Mouse (Mus musculus) natural killer cell, adult 2 months (primary cell): ENCODE measurements around the gene Cited2.
A peak's percentile ranks its signal among the peaks of the same experiment; 100 is the strongest.

Experiments
- DNase-seq, 2 experiments: peaks; one replicate each; pipeline ENCODE4 v3.0.0; 2022; ENCODE audit warnings: low spot score in 2 of 2

The Cited2 gene

DNA sequence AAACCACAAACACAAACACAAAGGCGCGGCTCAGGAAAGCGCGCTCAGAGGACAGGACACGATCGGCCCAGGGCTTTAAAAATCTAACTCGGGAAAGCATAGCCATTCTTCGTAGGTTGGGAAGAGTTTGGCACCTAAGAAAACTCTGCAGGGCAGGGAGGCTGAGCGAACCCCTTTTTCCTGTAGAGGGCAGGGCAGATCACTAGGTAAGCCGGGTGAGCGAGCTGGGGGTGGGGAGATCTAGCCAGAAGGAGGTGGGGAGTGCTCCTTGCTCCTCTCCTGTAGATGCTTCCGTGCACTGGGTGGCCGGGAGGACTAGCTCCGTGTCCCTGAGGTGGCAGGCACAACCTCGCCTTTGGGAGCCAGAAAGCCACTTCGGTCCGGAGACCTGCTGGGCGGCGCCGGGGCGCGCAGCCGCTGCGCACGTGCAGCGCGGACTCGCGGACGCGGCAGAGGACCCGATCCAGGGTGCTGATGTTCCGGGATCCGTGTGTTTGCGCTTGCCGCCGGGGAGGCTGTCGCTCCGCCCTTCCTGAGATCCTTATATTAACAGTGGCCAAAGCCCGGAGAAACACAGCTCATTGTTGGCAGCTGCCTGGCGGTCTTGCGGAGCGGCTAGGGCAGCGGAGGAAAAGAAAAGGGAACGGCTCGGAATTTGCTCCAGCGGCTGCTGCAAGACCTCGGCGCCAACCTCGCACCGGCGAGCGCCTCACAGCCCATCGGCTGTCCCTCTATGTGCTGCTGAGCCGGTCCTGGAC lies at the start of gene Cited2:
Gene Cited2, plus strand, starts transcription at position 566 of the 758 bp plus-strand sequence.
- peak; percentile 94 to 95 for DNase-seq

- DNase-seq = no peak
Measured at GRCm38 (mm10) chr10:17674454-17674853, 48.6 kb upstream of the Cited2 start.

- no peak for DNase-seq
Measured at GRCm38 (mm10) chr10:17674869-17675268, 48.1 kb upstream of the Cited2 start.

GRCm38 (mm10) chr10:17676464-17676863 lies 46.6 kb upstream of the Cited2 start:
- no peak for DNase-seq

GRCm38 (mm10) chr10:17677308-17677707 lies 45.7 kb upstream of the Cited2 start:
- no peak for DNase-seq

DNA sequence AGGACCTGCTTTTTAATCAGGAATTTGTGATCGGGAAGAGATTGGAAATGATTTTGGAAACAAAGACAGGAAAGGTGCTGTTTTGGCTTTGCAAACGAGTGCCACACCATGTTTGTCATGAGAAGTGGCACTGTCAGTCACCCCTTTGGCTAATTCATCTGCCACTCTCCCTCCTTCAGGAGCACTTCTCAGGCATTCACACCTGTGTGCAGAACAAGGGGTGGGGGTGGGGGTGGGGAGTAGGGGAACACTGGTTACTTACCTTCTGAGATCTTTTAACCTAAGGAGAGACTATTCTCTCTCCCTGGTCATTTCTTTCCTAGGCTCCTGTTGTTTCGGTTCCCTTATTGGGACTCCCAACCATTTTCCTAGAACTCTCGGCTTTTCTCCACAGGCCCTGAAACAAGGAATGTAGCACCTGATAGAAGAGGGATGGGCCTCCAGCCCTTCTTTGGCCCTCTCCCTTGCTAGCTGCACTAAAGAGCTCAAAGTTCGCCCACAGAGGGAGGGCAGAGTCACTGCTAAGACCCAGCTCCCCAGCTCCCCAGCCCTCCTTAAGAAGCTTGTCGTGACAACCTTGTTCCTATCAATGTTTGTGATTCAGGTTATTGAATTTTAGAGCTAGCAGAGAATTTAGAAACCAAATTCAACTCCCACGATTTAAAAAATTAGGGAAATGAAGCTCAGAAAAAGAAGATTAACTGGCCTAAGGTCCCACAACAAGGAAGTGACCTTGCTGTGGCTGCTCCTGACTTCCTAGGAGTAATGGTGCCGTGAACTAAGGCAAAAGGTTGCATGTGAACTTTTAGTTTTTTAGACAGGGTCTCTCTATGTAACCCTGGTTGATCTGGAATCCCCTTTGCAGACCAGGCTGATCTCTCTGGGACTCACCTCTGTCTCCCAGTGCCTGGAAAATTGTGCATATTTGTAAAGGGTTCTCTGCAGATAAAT lies 42.3 kb upstream of the Cited2 start:
- no peak for DNase-seq

DNA sequence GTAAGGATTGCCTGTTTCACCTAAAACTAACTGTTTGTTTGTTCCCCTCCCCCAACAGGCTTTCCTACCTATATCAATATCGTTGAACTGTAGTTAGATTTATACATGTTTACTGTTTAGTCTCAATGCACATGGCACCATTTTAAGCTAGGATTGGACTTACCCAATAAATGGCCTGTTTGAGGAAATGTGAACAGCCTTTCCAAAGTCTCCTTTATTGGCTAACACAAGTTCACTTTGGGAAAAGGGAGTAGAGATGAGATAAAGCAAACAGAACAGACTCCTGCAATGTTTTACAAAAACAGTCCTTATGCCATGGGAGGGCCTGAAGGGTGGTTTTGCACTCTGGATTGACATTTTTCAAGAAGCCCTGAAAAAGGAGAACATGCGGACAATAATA lies 41.6 kb upstream of the Cited2 start:
- DNase-seq = no peak

DNA sequence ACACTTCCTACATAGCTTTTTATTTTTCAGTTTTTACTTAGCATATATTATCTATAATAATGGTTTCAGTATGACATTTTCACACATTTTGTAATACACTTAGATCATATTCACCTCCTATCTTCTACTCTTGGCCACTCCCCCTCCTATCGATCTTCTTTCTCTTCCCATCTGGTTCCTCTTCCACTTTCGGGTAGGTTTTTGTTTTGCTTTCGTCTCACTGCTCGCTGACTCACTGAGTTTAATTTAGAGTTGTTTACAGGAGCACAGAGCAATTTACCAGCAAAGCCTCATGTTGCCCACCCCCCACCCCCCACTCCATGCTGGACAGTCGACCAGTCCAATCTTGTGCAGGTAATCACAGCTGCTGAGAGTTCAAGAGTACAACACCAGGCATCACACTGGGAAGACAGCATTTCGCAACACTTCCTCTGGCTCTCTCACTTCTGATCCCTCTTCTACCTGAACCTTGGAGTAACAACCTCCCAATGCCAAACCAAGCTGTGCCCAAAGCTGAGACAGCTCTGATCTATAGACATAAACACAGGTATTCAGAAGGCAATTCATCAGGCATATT lies 39.1 kb upstream of the Cited2 start:
- peak; percentile 38 to 44 for DNase-seq

DNA sequence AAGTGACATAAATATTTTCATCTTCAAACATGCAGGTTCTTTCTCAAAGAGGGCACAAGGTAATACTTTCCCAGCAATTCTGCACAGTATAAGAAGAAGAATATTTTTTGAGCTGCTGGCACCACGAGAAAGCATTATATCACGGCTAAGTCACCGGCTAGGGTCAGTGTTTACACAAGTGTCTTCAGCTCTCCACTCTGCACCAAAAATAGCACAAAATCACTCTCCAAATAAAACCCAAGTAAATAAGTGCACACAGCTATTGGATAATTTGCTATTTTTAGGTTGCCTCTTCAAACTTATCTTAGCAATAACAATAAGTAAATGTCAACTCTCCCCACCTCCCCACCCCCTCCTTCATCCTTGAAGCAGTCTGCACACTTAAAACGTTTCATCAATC lies 33.2 kb upstream of the Cited2 start:
- DNase-seq = no peak

DNA sequence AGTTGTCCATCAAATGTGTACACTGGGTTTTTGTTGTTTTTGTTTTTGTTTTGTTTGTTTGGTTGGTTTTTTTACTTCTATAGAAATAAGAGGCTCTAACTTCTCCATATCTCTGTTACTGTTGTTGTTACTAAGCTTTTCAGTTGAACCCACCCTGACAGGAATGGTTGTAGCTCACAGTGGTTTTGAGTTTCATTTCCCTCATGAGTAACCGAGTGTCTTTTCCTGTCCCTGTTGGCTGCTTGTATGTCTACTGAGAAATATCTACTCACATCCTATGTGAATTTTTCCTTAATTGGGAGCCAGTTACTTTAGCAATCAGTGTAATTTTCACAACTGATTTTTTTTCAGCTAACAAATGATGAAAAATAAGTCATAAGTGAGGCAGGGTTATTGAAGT lies 31.3 kb upstream of the Cited2 start:
- no peak for DNase-seq

GRCm38 (mm10) chr10:17695801-17696200 lies 27.2 kb upstream of the Cited2 start:
- DNase-seq = no peak

- DNase-seq = no peak
Measured at GRCm38 (mm10) chr10:17697376-17698265, 25.4 kb upstream of the Cited2 start.

GRCm38 (mm10) chr10:17705466-17705973 lies 17.5 kb upstream of the Cited2 start:
- no peak for DNase-seq

GRCm38 (mm10) chr10:17710753-17711152 lies 12.3 kb upstream of the Cited2 start:
- no peak for DNase-seq

DNA sequence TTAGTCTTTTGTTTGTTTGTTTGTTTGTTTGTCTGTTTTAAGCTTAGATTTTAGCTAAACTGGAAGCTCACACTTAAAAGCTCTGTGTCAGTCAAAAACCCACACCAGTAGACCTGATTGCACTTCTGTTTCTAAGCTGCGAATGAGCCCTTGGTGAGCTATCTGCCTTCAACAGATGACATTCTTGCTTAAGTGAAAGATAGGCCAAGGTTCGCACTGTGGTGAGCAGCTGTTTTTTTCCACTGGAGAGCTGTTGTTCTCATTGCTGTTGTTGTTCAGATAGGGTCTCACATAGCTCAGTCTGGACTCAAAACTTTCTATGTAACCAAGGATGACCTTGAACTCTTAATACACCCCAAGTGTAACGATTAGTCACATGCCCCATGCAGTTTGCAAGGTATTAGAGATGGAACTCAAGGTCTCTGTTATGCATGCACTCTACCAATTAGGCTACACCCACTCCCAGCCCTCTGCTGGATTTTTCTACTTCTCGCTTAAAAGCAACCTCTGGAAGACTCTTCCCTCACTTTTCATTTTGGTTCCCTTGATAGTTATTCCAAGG lies 3.9 kb upstream of the Cited2 start:
- no peak for DNase-seq

- no peak for DNase-seq
Measured at GRCm38 (mm10) chr10:17719646-17720045, 3.4 kb upstream of the Cited2 start.

DNA sequence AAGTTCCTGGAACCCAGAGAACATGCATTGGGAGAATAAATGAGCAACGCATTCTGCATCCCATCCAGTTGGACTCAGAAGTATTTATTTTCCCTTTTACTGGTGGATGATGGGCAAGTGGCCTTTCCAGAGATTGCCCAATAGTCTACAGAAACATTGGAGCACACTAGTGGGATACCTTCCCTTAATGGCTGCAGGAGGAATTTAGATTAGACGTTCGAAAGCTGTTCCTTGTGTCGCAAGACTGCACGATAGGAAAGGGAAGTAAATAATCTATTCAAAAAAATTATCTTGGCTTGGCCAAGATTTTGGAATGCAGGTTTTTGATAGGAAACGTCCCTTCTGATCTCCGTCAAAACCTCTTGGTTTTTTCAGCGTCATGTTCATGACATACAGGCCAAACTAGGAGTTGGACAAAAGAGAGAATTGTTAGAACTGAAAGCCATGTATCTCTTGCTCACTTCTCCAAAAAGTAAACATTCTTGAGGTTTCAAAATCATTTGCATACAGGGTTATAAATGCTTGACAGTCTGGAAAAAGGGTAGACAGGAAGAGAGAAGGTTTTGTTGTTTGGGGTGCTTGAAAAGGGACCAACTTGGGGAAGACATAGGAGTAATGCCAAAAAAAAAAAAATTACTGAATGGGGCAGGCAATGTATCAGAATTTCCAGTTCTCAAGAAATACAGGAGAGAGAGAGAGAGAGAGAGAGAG lies 2.0 kb upstream of the Cited2 start:
- DNase-seq = no peak

DNA sequence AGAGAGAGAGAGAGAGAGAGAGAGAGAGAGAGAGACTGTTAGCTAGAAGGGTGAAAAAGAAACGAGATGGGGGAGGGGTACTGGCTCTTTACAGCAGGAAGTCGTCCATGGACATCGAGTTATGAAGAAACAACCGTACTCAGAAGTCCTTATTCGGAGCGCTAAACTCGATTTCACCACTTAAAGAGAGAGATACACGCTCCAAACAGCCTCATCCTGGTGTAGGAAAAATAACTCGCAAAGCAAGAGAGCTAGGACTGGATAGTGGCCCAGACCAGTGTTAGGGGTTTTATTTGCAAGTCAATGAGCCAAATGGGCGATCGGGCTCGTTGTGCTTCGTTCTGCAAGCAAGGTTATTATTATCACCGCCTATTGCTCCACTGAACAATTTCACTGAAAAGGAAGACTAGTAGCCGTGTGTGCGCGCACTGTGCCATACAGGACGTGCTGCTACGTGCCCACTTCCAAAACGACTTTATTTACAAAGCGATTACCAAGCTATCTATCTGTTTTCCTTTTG lies 1.4 kb upstream of the Cited2 start:
- DNase-seq = peak; percentile 24 to 32

GRCm38 (mm10) chr10:17722158-17722557 lies 860 bp upstream of the Cited2 start:
- DNase-seq = peak; percentile 78 to 86

- DNase-seq = no peak
Measured at GRCm38 (mm10) chr10:17723421-17723841, 413 bp downstream of the Cited2 start.
